Mouse (Mus musculus) G1E (cell line): ENCODE results near the gene Ppp1r13l.

Source experiments
- CTCF ChIP-seq: IDR thresholded peaks from 2 replicates; pipeline ENCODE4 v1.5.1; 2012; ENCODE audit warnings: low read depth, low read length, inconsistent platforms, mixed read lengths
- GATA1 ChIP-seq: IDR thresholded peaks from 2 replicates; pipeline ENCODE4 v1.6.1; 2012; ENCODE audit warnings: borderline replicate concordance, low read length, inconsistent platforms, mixed read lengths
- POLR2AphosphoS5 ChIP-seq: IDR thresholded peaks from 2 replicates; pipeline ENCODE4 v1.6.1; 2012; ENCODE audit warnings: low read depth, low read length, inconsistent platforms; ENCODE audit not compliant: insufficient replicate concordance
- TAL1 ChIP-seq: conservative IDR thresholded peaks from 2 replicates; pipeline ENCODE4 v1.6.1; 2012; ENCODE audit warnings: low read depth, low read length, inconsistent platforms, mixed read lengths

- no peak for TF ChIP-seq CTCF
- TF ChIP-seq TAL1, result no peak
- no peak for TF ChIP-seq GATA1
- no peak for TF ChIP-seq POLR2AphosphoS5
Observed at GRCm38 (mm10) chr7:19409753-19410152, 50.2 kb downstream of the Ppp1r13l start.
